Mouse (Mus musculus): ENCODE measurements around the gene Clk2. TPM values are rescaled to one million over a fixed set of nuclear protein-coding genes. Genes with fewer than 3 reads are reported as not detected.
"Not testable (repeated sequence)": the region's sequence is repeated elsewhere in the genome, so short reads cannot be mapped to it uniquely, and the experiment has no call there.

Gene Clk2
- polyA plus RNA-seq, 1 experiment from 2014 or later: 42.3 TPM

DNA sequence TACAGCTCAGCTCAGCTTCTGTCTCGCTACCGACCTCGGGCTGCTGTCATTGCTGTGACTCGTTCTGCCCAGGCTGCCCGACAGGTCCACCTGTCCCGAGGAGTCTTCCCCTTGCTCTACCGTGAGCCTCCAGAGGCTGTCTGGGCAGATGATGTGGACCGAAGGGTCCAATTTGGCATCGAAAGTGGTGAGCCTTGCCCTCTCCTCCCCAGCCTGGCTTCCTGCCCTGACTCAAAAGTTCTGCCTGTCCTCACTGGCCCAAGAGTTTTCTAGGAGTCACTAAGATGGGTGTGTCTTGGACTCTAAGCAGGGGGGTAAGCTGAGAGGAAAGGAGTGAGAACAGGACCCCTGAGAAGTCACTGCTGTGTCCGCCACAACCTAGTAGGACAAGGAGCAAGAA is 19.8 kb upstream of the Clk2 start:
- H3K9me3 ChIP-seq: no peaks in the 10 kb centered on the region
- WGBS: 89% methylated on average over 10 of the region's 10 CpGs
- no peak overlapping the region for H3K4me3 ChIP-seq
- H3K4me1 ChIP-seq: peaks cover 12% of the 10 kb centered on the region
- no peak overlapping the region for H3K27ac ChIP-seq (replicated peaks)
- no peak overlapping the region for H3K4me2 ChIP-seq (replicated peaks)
- peaks cover 36% of the 10 kb centered on the region for H3K27me3 ChIP-seq
- no peak overlapping the region for H3K9ac ChIP-seq (replicated peaks)
- no peaks in the 10 kb centered on the region for H3K36me3 ChIP-seq
- no peak for ATAC-seq (ENCODE audit: low FRiP score, low read depth)

DNA sequence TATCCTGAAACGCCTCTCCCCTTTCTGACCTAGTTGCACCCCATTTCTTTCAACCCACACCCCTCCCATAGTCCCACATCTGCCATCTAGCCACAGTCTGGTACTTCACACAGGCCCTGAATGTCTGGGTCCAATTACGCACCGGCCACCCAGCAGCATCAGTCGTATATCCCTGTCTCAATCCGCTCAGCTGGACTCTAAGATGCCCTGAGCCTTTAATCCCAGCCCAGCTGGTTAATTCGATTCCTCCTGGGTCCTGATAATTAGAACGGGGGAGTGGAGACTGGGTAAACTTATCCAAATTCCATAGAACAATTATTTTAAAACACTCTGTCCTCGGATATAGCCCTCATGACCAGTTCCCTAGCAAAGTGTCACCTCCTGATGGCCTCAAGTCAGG is 19.0 kb upstream of the Clk2 start:
- 24% methylated on average over 8 of the region's 8 CpGs for WGBS
- H3K9me3 ChIP-seq: no peaks in the 10 kb centered on the region
- H3K9ac ChIP-seq (replicated peaks): no peak overlapping the region
- no peaks in the 10 kb centered on the region for H3K36me3 ChIP-seq
- ATAC-seq (ENCODE audit: low FRiP score, low read depth): no peak
- no peak overlapping the region for H3K4me2 ChIP-seq (replicated peaks)
- H3K4me3 ChIP-seq: no peak overlapping the region
- peaks cover 43% of the 10 kb centered on the region for H3K27me3 ChIP-seq
- peaks cover 12% of the 10 kb centered on the region for H3K4me1 ChIP-seq
- no peak overlapping the region for H3K27ac ChIP-seq (replicated peaks)

DNA sequence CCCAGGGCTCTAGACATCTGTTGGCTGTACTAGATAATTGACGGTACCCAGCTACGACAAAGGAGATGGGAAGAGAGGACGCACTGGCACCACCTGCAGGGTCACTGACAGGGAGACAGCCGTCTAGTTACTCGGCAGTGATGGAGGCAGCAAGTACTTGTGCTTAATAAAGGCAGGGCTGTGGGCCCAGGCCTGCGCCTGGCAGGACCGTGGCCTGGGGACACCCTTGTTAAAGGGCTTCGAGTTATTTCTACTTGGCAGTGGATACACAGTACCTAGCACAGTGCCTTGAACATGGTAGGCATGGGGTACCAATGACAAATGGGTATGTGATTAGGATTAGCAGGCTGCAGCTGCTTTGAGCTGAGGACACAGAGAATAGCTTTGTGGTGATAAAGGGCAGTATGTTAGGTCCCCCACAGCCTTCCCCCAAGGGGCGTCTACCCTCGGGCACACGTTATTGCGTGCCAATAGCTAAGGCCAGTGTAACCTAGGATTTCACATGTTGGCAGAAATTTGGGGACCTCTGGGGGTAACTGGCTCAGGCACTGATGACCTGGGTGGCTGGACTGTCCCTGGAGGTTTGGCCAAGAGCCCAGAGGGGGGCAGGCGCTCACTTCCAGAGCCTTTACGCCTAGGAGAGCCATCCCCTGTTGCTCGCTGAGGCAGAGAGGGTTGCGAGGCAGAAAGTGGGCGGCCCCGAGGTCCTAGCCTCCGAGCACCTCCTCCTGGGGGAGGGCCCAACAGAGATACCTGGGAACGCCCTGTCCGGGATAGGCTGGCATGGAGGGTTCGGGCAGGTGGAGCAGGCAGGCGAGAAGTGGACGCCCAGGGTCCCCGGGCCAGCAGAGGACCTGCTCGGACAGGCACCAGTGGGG is 17.3 kb upstream of the Clk2 start:
- no peak overlapping the region for H3K27ac ChIP-seq (replicated peaks)
- peaks cover 12% of the 10 kb centered on the region for H3K4me1 ChIP-seq
- no peaks in the 10 kb centered on the region for H3K9me3 ChIP-seq
- H3K27me3 ChIP-seq: peaks cover 45% of the 10 kb centered on the region
- no peak overlapping the region for H3K9ac ChIP-seq (replicated peaks)
- no peak overlapping the region for H3K4me3 ChIP-seq
- peaks cover 4% of the 10 kb centered on the region; the same call in 1 of the 2 replicates for H3K36me3 ChIP-seq
- ATAC-seq (ENCODE audit: low FRiP score, low read depth): 0 out of 2 replicates have a peak, but pooled peaks have one; percentile 23
- WGBS: 25% methylated on average over 26 of the region's 26 CpGs
- peak overlapping the region; percentile 12; the same call in 1 of the 2 replicates for H3K4me2 ChIP-seq (replicated peaks)

DNA sequence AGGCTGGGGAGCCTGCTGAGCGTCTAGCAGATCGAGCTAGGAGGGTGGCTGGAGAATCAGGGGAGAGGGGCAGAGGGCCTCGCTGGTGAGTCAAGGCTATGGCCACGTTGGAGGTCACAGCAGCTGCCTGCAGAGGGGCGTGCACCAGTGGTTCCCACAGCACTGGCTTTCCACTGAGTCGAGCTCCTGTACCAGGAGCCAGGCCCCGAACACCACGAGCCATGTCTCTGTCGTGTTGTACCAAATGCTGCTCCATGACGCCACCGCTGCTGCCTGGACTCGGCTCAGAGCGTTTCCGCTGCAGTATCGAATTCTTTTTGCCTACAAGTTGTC is 16.6 kb upstream of the Clk2 start:
- Histone ChIP-seq H3K4me2 (replicated peaks) (peak overlapping the region; percentile 12; the same call in 1 of the 2 replicates), H3K4me3 (no peak overlapping the region), H3K27me3 (peaks cover 45% of the 10 kb centered on the region), H3K27ac (replicated peaks) (no peak overlapping the region), H3K9ac (replicated peaks) (no peak overlapping the region), H3K9me3 (no peaks in the 10 kb centered on the region), H3K36me3 (peaks cover 7% of the 10 kb centered on the region; the same call in 1 of the 2 replicates), H3K4me1 (peaks cover 12% of the 10 kb centered on the region)
- ATAC-seq (ENCODE audit: low FRiP score, low read depth): no peak
- 13% methylated on average over 15 of the region's 15 CpGs for WGBS

DNA sequence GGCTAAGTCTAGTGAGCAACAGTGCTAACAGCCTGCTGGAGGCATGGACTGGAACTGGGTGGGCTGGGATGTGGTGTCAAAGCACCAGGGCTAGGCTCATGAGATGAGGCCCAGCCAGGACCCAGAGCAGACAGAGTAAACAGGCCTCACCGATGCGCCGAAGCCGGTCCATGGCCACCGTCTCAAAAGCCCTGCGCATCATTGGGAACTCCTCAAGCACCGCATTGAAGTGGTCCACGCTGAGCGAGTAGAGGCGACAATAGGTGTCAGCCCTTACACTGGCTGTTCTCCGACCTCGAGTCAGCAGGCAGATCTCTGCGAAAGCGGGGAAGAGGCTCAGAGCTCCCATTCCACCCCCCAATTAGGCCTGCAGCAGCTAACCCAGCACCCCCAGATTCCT is 16.0 kb upstream of the Clk2 start:
- WGBS: 76% methylated on average over 14 of the region's 14 CpGs

DNA sequence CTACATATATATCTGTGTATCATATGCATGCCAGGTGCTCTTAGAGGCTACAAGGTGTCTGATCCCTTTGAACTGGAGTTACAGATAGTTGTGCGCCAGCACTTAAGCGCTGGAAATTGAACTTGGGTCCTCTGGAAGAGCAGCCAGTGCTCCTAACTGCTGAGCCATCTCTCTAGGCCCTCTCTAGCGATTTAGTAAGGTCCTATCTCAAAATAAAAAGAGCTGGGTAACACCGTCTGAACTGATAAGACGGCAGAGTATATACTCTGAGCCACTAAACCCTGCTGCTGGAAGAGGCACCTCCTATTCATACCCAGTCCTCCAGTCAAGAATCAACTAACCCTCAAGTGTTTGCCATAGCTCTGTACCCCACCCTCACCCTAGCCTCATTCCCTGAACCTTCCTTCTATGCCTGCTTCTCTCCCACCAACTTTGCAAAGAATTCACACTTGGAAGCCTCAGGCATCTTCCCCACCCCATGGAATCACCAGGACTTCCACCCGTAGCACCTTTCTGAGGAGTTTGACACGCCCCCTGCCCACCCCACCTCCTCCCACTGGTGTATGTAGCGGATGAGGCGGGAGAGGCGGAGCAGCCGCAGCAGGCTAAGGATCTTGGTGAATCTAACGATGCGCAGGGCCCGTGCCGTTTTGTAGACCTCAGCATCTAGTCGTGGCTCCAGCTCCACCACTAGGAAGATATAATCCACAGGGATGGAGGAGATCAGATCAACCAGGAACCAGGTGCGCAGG is 12.3 kb upstream of the Clk2 start:
- Histone ChIP-seq H3K9ac (replicated peaks) (no peak overlapping the region), H3K4me2 (replicated peaks) (no peak overlapping the region), H3K27ac (replicated peaks) (no peak overlapping the region), H3K9me3 (no peaks in the 10 kb centered on the region), H3K4me1 (peaks cover 4% of the 10 kb centered on the region), H3K36me3 (peaks cover 7% of the 10 kb centered on the region; the same call in 1 of the 2 replicates), H3K4me3 (no peak overlapping the region), H3K27me3 (peaks cover 34% of the 10 kb centered on the region)
- 65% methylated on average over 17 of the region's 17 CpGs for WGBS
- ATAC-seq (ENCODE audit: low FRiP score, low read depth): no peak

More for the DNA sequence above, 16.0 kb upstream of the Clk2 start:
- Histone ChIP-seq H3K27ac (replicated peaks) (no peak overlapping the region), H3K9me3 (no peaks in the 10 kb centered on the region), H3K9ac (replicated peaks) (no peak overlapping the region), H3K4me3 (no peak overlapping the region), H3K4me1 (peaks cover 12% of the 10 kb centered on the region), H3K27me3 (peaks cover 45% of the 10 kb centered on the region), H3K36me3 (peaks cover 7% of the 10 kb centered on the region; the same call in 1 of the 2 replicates), H3K4me2 (replicated peaks) (no peak overlapping the region)
- no peak for ATAC-seq (ENCODE audit: low FRiP score, low read depth)

DNA sequence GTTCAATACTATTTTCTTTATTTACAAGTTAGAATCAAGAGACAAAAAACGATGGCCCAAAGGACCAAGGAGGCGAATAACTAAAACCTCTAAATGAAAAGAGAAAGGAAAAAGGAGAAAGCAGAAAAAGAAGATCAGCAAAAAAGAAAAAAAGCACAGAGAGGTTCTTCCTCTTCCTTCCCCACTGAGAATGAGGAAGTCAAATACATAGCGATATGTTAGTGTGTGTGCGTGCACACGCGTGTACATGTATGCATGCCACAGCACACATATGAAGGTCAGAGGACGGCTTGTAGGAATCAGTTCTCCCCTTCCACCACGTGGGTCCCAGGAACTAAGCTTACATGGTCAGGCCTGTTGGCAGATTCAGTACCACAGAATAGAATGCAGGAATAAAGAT is 7.6 kb upstream of the Clk2 start:
- Histone ChIP-seq H3K27me3 (peaks cover 8% of the 10 kb centered on the region), H3K9me3 (no peaks in the 10 kb centered on the region), H3K4me1 (peaks cover 27% of the 10 kb centered on the region), H3K4me2 (replicated peaks) (no peak overlapping the region), H3K9ac (replicated peaks) (no peak overlapping the region), H3K36me3 (peaks cover 7% of the 10 kb centered on the region; the same call in 1 of the 2 replicates), H3K27ac (replicated peaks) (no peak overlapping the region), H3K4me3 (no peak overlapping the region)
- 93% methylated on average over 8 of the region's 8 CpGs for WGBS
- no peak for ATAC-seq (ENCODE audit: low FRiP score, low read depth)

DNA sequence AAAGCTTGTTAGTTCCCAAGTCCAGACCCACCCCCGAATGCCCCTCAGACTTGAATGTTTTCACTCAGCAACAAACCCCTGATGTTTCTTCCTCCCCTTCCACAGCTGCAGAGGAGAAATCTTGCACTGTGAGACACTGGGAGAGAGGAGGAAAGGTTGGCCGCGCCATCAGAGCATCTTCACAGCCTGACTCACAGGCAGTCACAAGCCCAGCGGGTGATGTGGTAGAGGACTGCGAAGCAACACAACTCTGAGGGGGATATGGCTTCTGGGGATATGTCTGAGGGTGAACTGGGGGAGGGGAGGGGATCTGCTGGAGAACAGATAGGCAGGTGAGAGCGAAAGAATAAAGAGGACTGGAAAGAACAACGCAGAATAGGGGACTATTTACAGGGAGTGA is 5.9 kb upstream of the Clk2 start:
- H3K9me3 ChIP-seq: no peaks in the 10 kb centered on the region
- H3K27me3 ChIP-seq: peaks cover 8% of the 10 kb centered on the region
- H3K4me2 ChIP-seq (replicated peaks): peak overlapping the region; percentile 97
- no peak overlapping the region; the same call in 1 of the 2 replicates for H3K27ac ChIP-seq (replicated peaks)
- H3K4me1 ChIP-seq: peaks cover 28% of the 10 kb centered on the region
- no peak for ATAC-seq (ENCODE audit: low FRiP score, low read depth)
- no peaks in the 10 kb centered on the region for H3K36me3 ChIP-seq
- 17% methylated on average over 7 of the region's 7 CpGs for WGBS
- H3K9ac ChIP-seq (replicated peaks): peak overlapping the region; percentile 71
- peak overlapping the region; percentile 79 for H3K4me3 ChIP-seq

DNA sequence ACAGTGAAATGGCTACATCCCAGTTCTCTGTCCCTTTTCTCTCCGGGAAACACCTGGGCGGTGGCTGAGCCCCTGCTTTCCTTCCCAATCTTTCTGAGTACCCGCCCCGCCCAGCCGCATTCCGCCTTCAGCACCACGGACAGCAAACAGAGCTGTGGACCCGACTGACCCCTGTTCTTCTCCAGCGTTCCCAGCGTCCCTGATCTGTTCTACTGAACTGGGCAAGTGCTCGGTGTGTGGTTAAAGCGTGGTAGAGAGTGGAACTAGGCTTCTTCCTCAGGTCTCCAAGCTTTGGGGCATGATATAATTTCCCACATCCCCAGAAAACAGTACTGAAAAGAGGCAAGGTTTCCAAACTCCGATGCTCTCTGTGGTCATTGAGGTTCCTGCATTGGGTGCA is 5.4 kb upstream of the Clk2 start:
- Histone ChIP-seq H3K27ac (replicated peaks) (no peak overlapping the region; the same call in none of the 2 replicates), H3K4me3 (peak overlapping the region; percentile 79), H3K4me2 (replicated peaks) (peak overlapping the region; percentile 97), H3K27me3 (peaks cover 8% of the 10 kb centered on the region), H3K4me1 (peaks cover 33% of the 10 kb centered on the region), H3K36me3 (no peaks in the 10 kb centered on the region), H3K9ac (replicated peaks) (peak overlapping the region; percentile 71), H3K9me3 (no peaks in the 10 kb centered on the region)
- WGBS: 1% methylated on average over 13 of the region's 13 CpGs
- ATAC-seq (ENCODE audit: low FRiP score, low read depth): no peak

DNA sequence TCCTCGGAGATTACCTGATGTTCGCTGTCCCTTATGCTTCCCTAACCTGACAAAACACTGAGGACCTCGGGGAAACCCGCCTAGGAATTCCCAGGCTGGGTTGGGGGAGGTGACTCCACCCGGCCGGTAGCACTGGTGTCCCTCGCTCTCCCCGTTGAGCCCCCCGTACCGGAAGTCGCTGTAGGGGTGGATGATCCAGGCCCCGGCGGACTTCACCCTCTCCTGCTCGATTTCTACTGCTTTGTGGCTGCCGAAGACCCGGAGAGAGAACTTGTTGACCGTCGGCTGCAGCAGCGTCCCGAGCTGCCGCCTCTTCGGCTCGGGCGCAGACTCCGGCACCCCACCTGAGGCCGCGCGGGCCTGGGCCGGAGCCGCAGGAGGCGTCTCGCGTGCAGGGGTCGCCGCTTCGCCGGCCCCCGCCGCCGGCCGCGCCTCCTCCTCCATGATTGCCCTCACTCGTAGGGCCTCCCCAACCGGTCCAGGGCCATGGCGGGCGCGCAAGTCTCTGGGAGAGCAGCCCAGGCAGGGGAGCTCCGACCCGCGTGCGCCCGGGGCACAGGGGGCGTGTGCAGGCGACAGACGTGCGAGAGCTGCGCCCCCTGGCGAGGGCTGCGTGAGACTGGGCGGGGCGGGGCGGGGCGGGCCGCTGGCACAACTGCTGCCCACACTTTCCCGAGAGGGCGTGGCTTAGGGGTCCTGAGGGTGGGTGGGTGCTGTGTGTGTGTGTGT is 4.8 kb upstream of the Clk2 start, which contains the start of gene Hcn3:
Hcn3 (minus strand) TSS at position 581 of the 729 bp plus-strand sequence.
- no peaks in the 10 kb centered on the region for H3K36me3 ChIP-seq
- ATAC-seq (ENCODE audit: low FRiP score, low read depth): peak; percentile 76
- H3K4me2 ChIP-seq (replicated peaks): peak within 1 kb of the TSS; percentile 97
- no peaks in the 10 kb centered on the region for H3K9me3 ChIP-seq
- peak within 1 kb of the TSS; percentile 49 for H3K27ac ChIP-seq (replicated peaks)
- under 1% methylated on average over 65 of the region's 66 CpGs for WGBS
- peaks cover 8% of the 10 kb centered on the region for H3K27me3 ChIP-seq
- peak within 1 kb of the TSS; percentile 71 for H3K9ac ChIP-seq (replicated peaks)
- H3K4me1 ChIP-seq: peaks cover 35% of the 10 kb centered on the region
- peak within 1 kb of the TSS; percentile 79 for H3K4me3 ChIP-seq

DNA sequence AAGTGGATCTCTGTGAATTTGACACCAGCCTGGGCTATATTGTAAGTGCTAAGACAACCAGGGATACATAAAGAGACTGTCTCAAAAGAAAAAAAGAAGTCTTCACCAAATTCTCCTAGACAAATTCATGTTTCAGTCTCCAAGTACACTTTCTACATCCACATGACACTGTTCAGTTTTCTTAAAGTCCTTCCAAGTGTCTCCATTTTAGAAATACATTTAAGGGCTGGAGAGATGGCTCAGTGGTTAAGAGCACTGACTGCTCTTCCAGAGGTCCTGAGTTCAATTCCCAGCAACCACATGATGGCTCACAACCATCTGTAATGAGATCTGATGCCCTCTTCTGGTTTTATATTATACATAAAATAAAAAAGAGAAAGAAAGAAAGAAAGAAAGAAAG is 3.4 kb upstream of the Clk2 start:
- peaks cover 46% of the 10 kb centered on the region for H3K4me1 ChIP-seq
- not testable (repeated sequence) for H3K27ac ChIP-seq (replicated peaks); H3K4me2 ChIP-seq (replicated peaks); ATAC-seq (ENCODE audit: low FRiP score, low read depth); H3K4me3 ChIP-seq; H3K36me3 ChIP-seq; H3K9me3 ChIP-seq; H3K9ac ChIP-seq (replicated peaks); H3K27me3 ChIP-seq

All from midbrain, embryonic 12.5 days (tissue).